Mouse (Mus musculus) limb, embryonic 14.5 days (tissue): ENCODE measurements at regions not wholly inside any gene's neighbourhood (a gene's known extent, or its start where the extent isn't known, plus 50 kb on each side); places are given as distances from the start of the nearest gene placed in this dataset.

Source experiments
- ATAC-seq: fragments of 200-750 bp; cut with Nextera tagmentation; 2 replicates; pipeline ENCODE4 v1.8.0; 2017; ENCODE audit warnings: low read depth, moderate number of reproducible peaks, moderate TSS enrichment; ENCODE audit not compliant: low FRiP score
- DNase-seq: peaks from one replicate; pipeline ENCODE4 v3.0.0-alpha.2; 2015; ENCODE audit warnings: low spot score
- H3K27ac ChIP-seq: fragments of 300-500 bp; sonication (generic); replicated peaks from 2 replicates; pipeline ENCODE4 v1.5.1; 2014; ENCODE audit warnings: low read depth, mild to moderate bottlenecking, low read length, moderate library complexity, mixed read lengths
- H3K27me3 ChIP-seq: fragments of 300-500 bp; sonication (generic); 2 replicates; pipeline ENCODE4 v1.6.1; 2014; ENCODE audit warnings: low read length, mixed read lengths; ENCODE audit not compliant: control insufficient read depth, insufficient read depth
- H3K36me3 ChIP-seq: fragments of 300-500 bp; sonication (generic); 2 replicates; pipeline ENCODE4 v1.6.1; 2014; ENCODE audit warnings: mild to moderate bottlenecking, low read length, moderate library complexity, mixed read lengths; ENCODE audit not compliant: control insufficient read depth, insufficient read depth
- H3K4me1 ChIP-seq: fragments of 300-500 bp; sonication (generic); 2 replicates; pipeline ENCODE4 v1.6.1; 2014; ENCODE audit warnings: antibody characterized with exemption, low read length, mixed read lengths; ENCODE audit not compliant: control insufficient read depth, insufficient read depth
- H3K4me2 ChIP-seq: fragments of 300-500 bp; sonication (generic); replicated peaks from 2 replicates; pipeline ENCODE4 v1.6.1; 2014; ENCODE audit warnings: low read depth, mild to moderate bottlenecking, low read length, moderate library complexity; ENCODE audit not compliant: severe bottlenecking
- H3K4me3 ChIP-seq: fragments of 300-500 bp; sonication (generic); replicated peaks from 2 replicates; pipeline ENCODE4 v1.5.1; 2014; ENCODE audit warnings: low read length
- H3K9ac ChIP-seq: fragments of 300-500 bp; sonication (generic); 2 replicates; pipeline ENCODE4 v1.6.1; 2014; ENCODE audit warnings: mild to moderate bottlenecking, low read depth, low read length, moderate library complexity; ENCODE audit not compliant: severe bottlenecking
- H3K9me3 ChIP-seq: fragments of 300-500 bp; sonication (generic); 2 replicates; pipeline ENCODE4 v1.6.1; 2016; ENCODE audit warnings: low read length; ENCODE audit not compliant: control insufficient read depth
- POLR2A ChIP-seq: fragments of 200-500 bp; IDR thresholded peaks from 2 replicates; pipeline ENCODE4 v1.8.0; 2012; ENCODE audit warnings: inconsistent platforms, mild to moderate bottlenecking, moderate library complexity, borderline replicate concordance; ENCODE audit not compliant: insufficient read depth, insufficient read length; ENCODE audit errors: extremely low read depth
- WGBS: fragments of 180-500 bp; shearing (Covaris S2); extraction: QIAGEN DNeasy Blood & Tissue Kit; methylation state at CpG from one replicate; pipeline ENCODE4 v1.1.7; 2014; 5-methylcytosine and 5-hydroxymethylcytosine counted together

GRCm38 (mm10) chr17:51511917-51512316 lies 321.2 kb downstream of the Satb1 start:
- H3K4me1 ChIP-seq = no peaks in the 10 kb centered on the region
- DNase-seq (no peak), ATAC-seq (no peak)
- no peak overlapping the region for H3K9ac ChIP-seq
- no peaks in the 10 kb centered on the region for H3K27me3 ChIP-seq
- no peak overlapping the region for H3K27ac ChIP-seq
- no peaks in the 10 kb centered on the region for H3K36me3 ChIP-seq
- H3K4me3 ChIP-seq = no peak overlapping the region
- TF ChIP-seq POLR2A = no peak
- no peak overlapping the region for H3K4me2 ChIP-seq
- WGBS = 71% methylated on average over 2 of the region's 2 CpGs
- H3K9me3 ChIP-seq = no peaks in the 10 kb centered on the region

DNA sequence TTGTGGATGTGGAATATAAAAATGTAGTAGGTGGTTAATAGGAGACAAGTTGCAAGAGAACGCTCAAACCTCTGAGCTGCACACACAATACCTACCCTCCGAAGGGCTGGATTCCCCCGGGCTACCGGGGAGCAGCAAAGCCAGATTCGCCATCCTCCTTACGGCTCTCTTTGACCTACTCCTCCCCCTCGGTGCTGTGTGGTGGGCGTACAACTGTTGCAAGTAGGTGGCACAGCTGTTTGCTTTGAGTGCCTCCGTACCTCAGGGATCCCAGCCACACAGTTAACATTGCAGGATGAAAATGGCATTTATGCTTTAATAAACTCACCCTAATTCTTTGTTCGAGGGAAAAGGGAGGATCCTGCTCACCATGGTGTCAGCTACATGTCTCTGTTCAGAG lies 321.6 kb upstream of the Tbc1d5 start:
- DNase-seq = no peak
- no peak overlapping the region for H3K4me3 ChIP-seq

DNA sequence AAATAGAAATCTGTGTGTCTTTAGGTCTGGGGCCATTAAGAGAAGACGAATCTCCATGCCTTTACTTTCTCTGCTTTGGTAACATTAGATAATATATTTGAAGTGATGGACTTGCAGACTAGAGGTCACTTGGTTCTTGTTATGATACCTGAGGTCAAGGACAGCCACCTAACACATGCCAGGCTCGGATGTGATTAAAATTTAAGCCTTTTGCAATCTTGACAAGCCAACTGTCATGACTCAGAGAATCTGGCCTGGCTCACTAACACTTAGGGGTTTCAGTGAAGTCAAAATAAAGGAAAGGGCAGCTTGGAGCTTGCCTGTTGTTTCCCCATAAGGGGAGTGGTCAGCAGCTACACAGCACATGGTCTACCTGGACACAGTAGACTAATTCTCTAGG lies 320.4 kb upstream of the Tbc1d5 start:
- no peak for TF ChIP-seq POLR2A
- H3K9me3 ChIP-seq = no peaks in the 10 kb centered on the region
- no peaks in the 10 kb centered on the region for H3K4me1 ChIP-seq
- ATAC-seq = no peak
- no peaks in the 10 kb centered on the region for H3K27me3 ChIP-seq
- H3K36me3 ChIP-seq = no peaks in the 10 kb centered on the region
- no peak overlapping the region for H3K9ac ChIP-seq
- DNase-seq = no peak
- 81% methylated on average over 2 of the region's 2 CpGs for WGBS
- H3K4me3 ChIP-seq = no peak overlapping the region
- H3K4me2 ChIP-seq = no peak overlapping the region
- H3K27ac ChIP-seq = no peak overlapping the region

More for the DNA sequence above, 321.6 kb upstream of the Tbc1d5 start:
- H3K27me3 ChIP-seq = no peaks in the 10 kb centered on the region
- H3K9ac ChIP-seq = no peak overlapping the region
- ATAC-seq = no peak
- no peak for TF ChIP-seq POLR2A
- no peak overlapping the region for H3K27ac ChIP-seq
- WGBS = 78% methylated on average over 10 of the region's 10 CpGs
- H3K4me2 ChIP-seq = no peak overlapping the region
- no peaks in the 10 kb centered on the region for H3K36me3 ChIP-seq
- H3K4me1 ChIP-seq = no peaks in the 10 kb centered on the region
- no peaks in the 10 kb centered on the region for H3K9me3 ChIP-seq

- Histone ChIP-seq H3K4me1 (no peaks in the 10 kb centered on the region), H3K9ac (no peak overlapping the region), H3K36me3 (no peaks in the 10 kb centered on the region), H3K27me3 (no peaks in the 10 kb centered on the region), H3K4me2 (no peak overlapping the region), H3K4me3 (no peak overlapping the region), H3K9me3 (no peaks in the 10 kb centered on the region), H3K27ac (no peak overlapping the region)
- DNase-seq = no peak
- no peak for TF ChIP-seq POLR2A
- ATAC-seq = no peak
- 28% methylated on average over 2 of the region's 2 CpGs for WGBS
Observed at GRCm38 (mm10) chr17:51495038-51495437, 315.9 kb upstream of the Tbc1d5 start.

- ATAC-seq = no peak
- Histone ChIP-seq H3K27me3 (no peaks in the 10 kb centered on the region), H3K9ac (no peak overlapping the region), H3K4me1 (no peaks in the 10 kb centered on the region; the same call in 1 of the 2 replicates), H3K36me3 (no peaks in the 10 kb centered on the region), H3K4me2 (no peak overlapping the region), H3K4me3 (no peak overlapping the region), H3K9me3 (no peaks in the 10 kb centered on the region), H3K27ac (no peak overlapping the region)
- DNase-seq = peak; percentile 15
- TF ChIP-seq POLR2A = no peak
- WGBS = 27% methylated on average over 3 of the region's 3 CpGs
Observed at GRCm38 (mm10) chr17:51489386-51489785, 310.2 kb upstream of the Tbc1d5 start.

GRCm38 (mm10) chr17:51487918-51488445 lies 308.8 kb upstream of the Tbc1d5 start:
- no peaks in the 10 kb centered on the region for H3K27me3 ChIP-seq
- H3K9ac ChIP-seq = no peak overlapping the region
- no peaks in the 10 kb centered on the region for H3K36me3 ChIP-seq
- DNase-seq = peak; percentile 29
- no peak overlapping the region for H3K4me2 ChIP-seq
- ATAC-seq = no peak
- H3K27ac ChIP-seq = no peak overlapping the region
- TF ChIP-seq POLR2A = no peak
- H3K4me1 ChIP-seq = no peaks in the 10 kb centered on the region; the same call in 1 of the 2 replicates
- H3K4me3 ChIP-seq = no peak overlapping the region
- WGBS = 30% methylated on average over 3 of the region's 3 CpGs
- H3K9me3 ChIP-seq = no peaks in the 10 kb centered on the region
